Mouse (Mus musculus) stomach, embryonic 16.5 days (tissue): ENCODE measurements around the gene Sacs. TPM values are rescaled to one million over a fixed set of nuclear protein-coding genes. Genes with fewer than 3 reads are reported as not detected.
"Not testable (repeated sequence)": the region's sequence is repeated elsewhere in the genome, so short reads cannot be mapped to it uniquely, and the experiment has no call there.

Source experiments
- ATAC-seq: fragments of 200-750 bp; cut with Nextera tagmentation; 2 replicates; pipeline ENCODE4 v1.8.0; 2017; ENCODE audit warnings: moderate number of reproducible peaks, moderate TSS enrichment; ENCODE audit not compliant: insufficient read depth, low FRiP score
- H3K27ac ChIP-seq: fragments of 300-500 bp; sonication (generic); 2 replicates; pipeline ENCODE4 v1.5.1; 2014; ENCODE audit warnings: low read length
- H3K27me3 ChIP-seq: fragments of 300-500 bp; sonication (generic); 2 replicates; pipeline ENCODE4 v1.6.1; 2014; ENCODE audit warnings: low read length, control low read depth, mixed read lengths; ENCODE audit not compliant: control insufficient read depth, insufficient read depth
- H3K36me3 ChIP-seq: fragments of 300-500 bp; sonication (generic); 2 replicates; pipeline ENCODE4 v1.6.1; 2014; ENCODE audit warnings: low read length; ENCODE audit not compliant: control insufficient read depth, insufficient read depth
- H3K4me1 ChIP-seq: fragments of 300-500 bp; sonication (generic); 2 replicates; pipeline ENCODE4 v1.6.1; 2014; ENCODE audit warnings: low read length, control low read depth, mixed read lengths; ENCODE audit not compliant: control insufficient read depth, insufficient read depth
- H3K4me2 ChIP-seq: fragments of 300-500 bp; sonication (generic); 2 replicates; pipeline ENCODE4 v1.6.1; 2014; ENCODE audit warnings: low read depth, low read length, mixed read lengths
- H3K4me3 ChIP-seq: fragments of 300-500 bp; sonication (generic); replicated peaks from 2 replicates; pipeline ENCODE4 v1.5.1; 2014; ENCODE audit warnings: mild to moderate bottlenecking, low read length
- H3K9ac ChIP-seq: fragments of 300-500 bp; sonication (generic); 2 replicates; pipeline ENCODE4 v1.6.1; 2014; ENCODE audit warnings: low read length
- H3K9me3 ChIP-seq: fragments of 300-500 bp; sonication (generic); replicated peaks from 2 replicates; pipeline ENCODE4 v1.6.1; 2016; ENCODE audit warnings: low read length, control low read depth; ENCODE audit not compliant: control insufficient read depth
- WGBS: fragments of 180-500 bp; shearing (Covaris S2); extraction: QIAGEN DNeasy Blood & Tissue Kit; methylation state at CpG from one replicate; pipeline ENCODE4 v1.1.7; 2014; 5-methylcytosine and 5-hydroxymethylcytosine counted together
- polyA plus RNA-seq: library from polyadenylated mRNA; unstranded; fragments of >200 nt; fragmentation: Nextera tagmentation; extraction: Ambion mirVana; gene quantifications from 2 replicates; pipeline ENCODE4 v1.2.1, GENCODE M21; 2015

Sacs gene
- polyA plus RNA-seq, 1 experiment from 2014 or later, result 2.4 TPM

DNA sequence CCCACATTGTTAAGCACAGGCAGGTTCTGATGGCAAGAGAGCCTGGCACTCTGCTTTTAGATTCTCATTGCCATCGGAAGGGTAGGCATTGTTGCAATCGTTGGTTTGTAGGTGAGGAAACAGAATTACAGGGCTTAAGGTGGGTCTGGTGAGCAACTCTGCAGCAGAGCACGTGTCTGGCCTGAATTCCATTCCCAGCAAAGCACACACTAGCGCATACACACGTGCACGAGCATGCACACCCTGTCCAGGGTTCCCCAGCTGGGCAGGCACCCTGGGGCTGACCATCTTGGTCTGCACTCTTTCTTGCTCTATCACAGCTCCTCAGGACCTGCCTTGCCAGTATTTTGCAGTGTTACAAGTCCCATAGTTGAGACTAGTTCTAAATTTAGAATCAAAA lies 13.1 kb upstream of the Sacs start:
- ATAC-seq, result no peak
- Histone ChIP-seq H3K27me3 (no peaks in the 10 kb centered on the region), H3K4me2 (no peak overlapping the region), H3K4me1 (no peaks in the 10 kb centered on the region), H3K4me3 (no peak overlapping the region), H3K9ac (no peak overlapping the region), H3K9me3 (no peaks in the 10 kb centered on the region), H3K27ac (no peak overlapping the region), H3K36me3 (no peaks in the 10 kb centered on the region)
- WGBS, result 79% methylated on average over 6 of the region's 6 CpGs

DNA sequence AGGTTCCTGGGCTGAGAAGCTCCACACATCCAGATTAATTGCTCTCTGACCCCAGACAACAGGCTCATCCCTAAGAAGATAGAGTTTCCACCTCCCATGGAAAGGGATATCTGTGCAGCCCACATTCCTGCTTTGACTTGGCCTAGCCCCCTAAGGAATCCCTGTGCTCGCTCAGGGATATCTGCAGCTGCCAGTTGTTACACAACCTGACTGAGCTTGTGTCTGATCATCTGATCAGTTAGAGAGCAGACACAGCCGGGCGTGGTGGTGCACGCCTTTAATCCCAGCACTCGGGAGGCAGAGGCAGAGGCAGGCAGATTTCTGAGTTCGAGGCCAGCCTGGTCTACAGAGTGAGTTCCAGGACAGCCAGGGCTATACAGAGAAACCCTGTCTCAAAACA lies 10.9 kb upstream of the Sacs start:
- WGBS, result 81% methylated on average over 6 of the region's 6 CpGs
- H3K4me2 ChIP-seq, H3K27me3 ChIP-seq, H3K36me3 ChIP-seq, H3K9ac ChIP-seq, H3K27ac ChIP-seq, H3K9me3 ChIP-seq, ATAC-seq, H3K4me1 ChIP-seq, H3K4me3 ChIP-seq: not testable (repeated sequence)

DNA sequence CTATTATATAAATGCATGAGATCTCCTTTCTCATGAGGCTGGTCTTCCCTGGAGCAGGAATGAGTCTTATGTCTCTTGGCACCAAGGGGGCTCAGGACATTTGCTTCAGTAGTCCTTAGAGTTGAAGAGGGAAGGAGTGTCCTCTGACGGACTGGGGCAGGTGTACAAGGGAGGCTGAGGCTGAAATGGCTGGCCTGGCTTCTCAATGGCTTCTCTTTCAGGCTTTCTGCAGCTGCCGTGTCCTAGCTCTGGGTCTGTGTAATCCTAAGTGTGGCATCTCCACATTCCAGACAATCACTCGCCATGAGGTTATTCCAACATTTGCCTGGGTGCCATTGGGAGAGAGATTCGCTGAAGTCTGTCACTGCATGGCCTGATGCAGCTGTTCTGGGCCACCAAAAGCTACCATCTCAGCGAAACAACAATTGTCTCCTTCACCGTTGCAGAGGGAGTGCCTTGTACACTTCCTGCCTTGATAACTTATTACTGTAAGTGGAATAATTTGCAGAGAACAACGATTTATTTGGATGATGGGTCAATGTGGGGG lies 9.2 kb upstream of the Sacs start:
- ATAC-seq, result no peak
- 67% methylated on average over 7 of the region's 7 CpGs for WGBS
- H3K9me3 ChIP-seq, result no peaks in the 10 kb centered on the region
- H3K27ac ChIP-seq, result no peak overlapping the region
- H3K36me3 ChIP-seq, result no peaks in the 10 kb centered on the region
- no peak overlapping the region for H3K4me3 ChIP-seq
- H3K4me2 ChIP-seq, result no peak overlapping the region
- H3K9ac ChIP-seq, result no peak overlapping the region
- no peaks in the 10 kb centered on the region for H3K27me3 ChIP-seq
- H3K4me1 ChIP-seq, result no peaks in the 10 kb centered on the region

DNA sequence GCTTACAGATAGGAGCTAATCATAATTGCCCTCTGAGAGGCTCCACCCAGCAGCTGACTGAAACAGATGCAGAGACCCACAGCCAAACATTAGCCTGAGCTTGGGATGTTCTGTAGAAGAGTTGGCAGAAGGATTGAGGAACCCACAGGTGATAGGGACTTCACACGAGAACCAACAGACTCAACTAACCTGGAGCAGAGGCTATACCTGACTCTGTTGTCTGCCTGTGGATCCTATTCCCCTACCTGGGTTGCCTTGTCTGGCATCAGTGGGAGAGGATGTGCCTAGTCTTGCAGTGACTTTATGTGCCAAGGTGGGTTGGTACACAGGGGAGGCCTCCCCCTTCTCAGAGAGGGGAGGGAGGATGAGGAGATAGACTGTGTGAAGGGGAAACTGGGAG lies 5.7 kb upstream of the Sacs start:
- 91% methylated on average over 1 of the region's 1 CpGs for WGBS
- Histone ChIP-seq H3K4me1 (no peaks in the 10 kb centered on the region), H3K27me3 (no peaks in the 10 kb centered on the region), H3K9ac (no peak overlapping the region), H3K4me3 (no peak overlapping the region), H3K36me3 (no peaks in the 10 kb centered on the region), H3K4me2 (no peak overlapping the region), H3K9me3 (no peaks in the 10 kb centered on the region), H3K27ac (no peak overlapping the region)
- no peak for ATAC-seq

DNA sequence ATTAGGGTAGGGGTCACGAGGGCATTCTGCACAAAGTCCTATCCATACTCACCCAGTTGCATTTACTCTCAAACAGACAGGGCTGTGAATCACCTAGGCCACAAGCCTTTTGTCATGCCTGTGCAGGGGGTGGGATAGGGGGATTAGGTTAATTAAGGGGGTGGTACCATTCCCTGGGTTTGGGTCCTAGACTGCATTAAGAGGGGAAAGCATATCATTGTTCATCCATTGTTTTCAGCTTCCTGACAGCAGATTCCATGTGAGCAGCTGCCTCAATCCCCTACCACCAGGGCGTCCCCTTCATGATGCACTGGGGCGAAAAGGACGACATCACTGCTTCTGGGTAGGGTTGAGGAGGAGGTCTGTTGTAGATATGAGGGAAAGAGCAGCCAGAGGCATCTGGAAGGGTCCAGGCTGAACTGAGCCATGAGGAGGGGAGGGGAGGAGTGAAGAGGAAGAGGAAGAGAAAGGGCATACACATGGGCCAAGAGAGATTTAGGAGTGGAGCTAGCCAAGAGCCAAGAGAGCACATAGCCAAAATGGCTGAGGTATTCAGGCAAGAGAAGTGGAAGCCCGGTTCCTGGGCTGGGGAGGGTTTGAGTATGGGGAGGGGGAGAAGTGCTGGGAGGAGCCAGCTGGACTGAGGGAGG lies 3.8 kb upstream of the Sacs start:
- WGBS, result 63% methylated on average over 5 of the region's 5 CpGs
- Histone ChIP-seq H3K4me3 (no peak overlapping the region), H3K27ac (no peak overlapping the region), H3K27me3 (no peaks in the 10 kb centered on the region), H3K9ac (no peak overlapping the region), H3K4me1 (no peaks in the 10 kb centered on the region; the same call in 1 of the 2 replicates), H3K4me2 (no peak overlapping the region), H3K9me3 (no peaks in the 10 kb centered on the region), H3K36me3 (no peaks in the 10 kb centered on the region)
- ATAC-seq, result no peak

DNA sequence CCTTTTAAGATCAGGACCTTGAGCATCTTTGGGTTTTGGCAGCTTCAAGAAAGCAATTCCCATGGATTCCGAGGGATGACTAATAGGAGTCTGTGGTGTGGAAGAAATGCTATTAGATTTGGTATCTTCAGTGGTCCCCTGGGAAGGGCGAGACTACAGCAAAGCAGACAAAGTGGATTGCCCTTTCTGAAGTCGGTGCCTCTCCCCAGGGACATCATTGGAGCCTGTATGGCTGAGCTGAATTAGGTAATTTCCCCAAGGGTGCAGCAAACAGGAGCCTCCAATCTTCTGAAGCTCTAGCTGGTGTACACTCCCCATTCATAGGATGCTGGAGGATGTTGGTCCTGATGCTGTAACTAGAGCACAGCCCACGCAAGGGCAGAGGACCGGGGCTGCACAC lies 847 bp upstream of the Sacs start:
- WGBS, result 74% methylated on average over 5 of the region's 5 CpGs
- ATAC-seq, result no peak
- H3K9me3 ChIP-seq, result no peaks in the 10 kb centered on the region
- H3K4me1 ChIP-seq, result no peaks in the 10 kb centered on the region; the same call in 1 of the 2 replicates
- H3K27ac ChIP-seq, result no peak overlapping the region
- no peak overlapping the region for H3K9ac ChIP-seq
- H3K4me3 ChIP-seq, result no peak overlapping the region
- no peak overlapping the region for H3K4me2 ChIP-seq
- no peaks in the 10 kb centered on the region for H3K27me3 ChIP-seq
- H3K36me3 ChIP-seq, result no peaks in the 10 kb centered on the region

DNA sequence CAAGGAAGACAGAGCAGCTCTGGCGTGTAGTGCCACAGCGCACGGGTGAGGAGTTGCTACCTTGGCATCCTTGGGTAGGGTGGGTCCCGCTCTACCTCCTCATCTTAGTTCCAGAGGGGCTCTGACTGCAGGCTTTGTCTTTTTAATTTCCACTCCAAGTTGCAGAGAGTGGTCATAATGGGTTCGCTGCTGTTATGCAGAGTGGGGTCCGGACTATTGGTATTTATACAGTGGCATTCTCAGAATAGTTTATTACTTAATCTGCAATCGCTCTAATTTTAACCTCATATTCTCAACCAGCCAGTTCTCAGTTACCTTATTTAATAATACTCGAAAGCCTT lies 440 bp downstream of the Sacs start:
- Histone ChIP-seq H3K9me3 (no peaks in the 10 kb centered on the region), H3K4me3 (peak overlapping the region; percentile 45), H3K4me1 (no peaks in the 10 kb centered on the region; the same call in 1 of the 2 replicates), H3K27ac (no peak overlapping the region), H3K4me2 (peak overlapping the region; percentile 54), H3K27me3 (no peaks in the 10 kb centered on the region), H3K36me3 (no peaks in the 10 kb centered on the region), H3K9ac (peak overlapping the region; percentile 67)
- WGBS, result 21% methylated on average over 8 of the region's 8 CpGs
- no peak for ATAC-seq

DNA sequence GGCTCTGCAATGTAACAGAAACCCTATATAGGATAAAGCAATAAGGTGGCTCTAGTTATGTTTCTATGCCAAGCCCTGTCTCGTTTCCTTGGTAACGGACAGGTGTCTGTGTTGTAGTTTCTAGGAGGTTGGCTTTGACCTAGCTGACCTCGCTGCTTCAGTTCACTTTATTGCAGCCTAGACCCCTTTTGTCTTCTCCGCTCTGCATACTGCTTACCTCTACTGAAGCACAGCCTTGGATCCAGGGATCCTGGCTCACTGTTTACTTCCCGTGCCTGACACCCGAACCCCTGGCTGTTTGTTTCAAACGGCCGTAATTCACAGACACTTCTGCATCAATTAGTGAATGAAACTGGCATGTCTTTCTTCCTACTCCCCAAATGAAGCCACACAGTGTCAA lies 5.1 kb downstream of the Sacs start:
- H3K4me1 ChIP-seq, result no peaks in the 10 kb centered on the region; the same call in 1 of the 2 replicates
- 50% methylated on average over 8 of the region's 8 CpGs for WGBS
- H3K9ac ChIP-seq, result no peak overlapping the region
- no peaks in the 10 kb centered on the region for H3K36me3 ChIP-seq
- no peak overlapping the region for H3K27ac ChIP-seq
- no peak overlapping the region; the same call in 1 of the 2 replicates for H3K4me2 ChIP-seq
- no peaks in the 10 kb centered on the region for H3K27me3 ChIP-seq
- no peak overlapping the region for H3K4me3 ChIP-seq
- no peaks in the 10 kb centered on the region for H3K9me3 ChIP-seq
- ATAC-seq, result no peak

DNA sequence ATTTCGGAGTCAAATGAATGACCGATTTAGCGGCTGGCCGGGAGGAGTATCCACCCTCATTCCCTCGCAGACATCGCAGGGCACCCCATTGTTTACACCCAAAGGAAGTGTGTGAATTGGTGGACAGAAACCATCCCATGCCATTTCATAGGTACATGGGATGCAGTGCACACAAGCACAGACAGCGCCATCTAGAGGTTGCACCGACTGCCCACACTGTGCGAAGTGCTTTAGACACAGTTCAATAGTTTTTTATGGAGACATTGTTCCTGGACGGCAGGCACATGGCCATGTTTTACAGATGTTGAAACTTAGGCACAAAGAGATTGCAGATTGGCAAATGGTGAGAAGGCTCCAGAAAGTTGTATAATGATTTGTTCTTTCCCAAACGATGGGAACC lies 5.6 kb downstream of the Sacs start:
- Histone ChIP-seq H3K9me3 (no peaks in the 10 kb centered on the region), H3K4me1 (no peaks in the 10 kb centered on the region), H3K36me3 (no peaks in the 10 kb centered on the region), H3K27ac (no peak overlapping the region), H3K4me3 (no peak overlapping the region), H3K9ac (no peak overlapping the region), H3K27me3 (no peaks in the 10 kb centered on the region), H3K4me2 (no peak overlapping the region; the same call in 1 of the 2 replicates)
- ATAC-seq, result no peak
- 37% methylated on average over 11 of the region's 11 CpGs for WGBS
